Mouse (Mus musculus): ENCODE results near the gene Gsk3a. TPM values are rescaled to one million over a fixed set of nuclear protein-coding genes. Genes with fewer than 3 reads are reported as not detected.

Gene Gsk3a
- polyA plus RNA-seq, 1 experiment from 2014 or later, result 6.8 TPM

DNA sequence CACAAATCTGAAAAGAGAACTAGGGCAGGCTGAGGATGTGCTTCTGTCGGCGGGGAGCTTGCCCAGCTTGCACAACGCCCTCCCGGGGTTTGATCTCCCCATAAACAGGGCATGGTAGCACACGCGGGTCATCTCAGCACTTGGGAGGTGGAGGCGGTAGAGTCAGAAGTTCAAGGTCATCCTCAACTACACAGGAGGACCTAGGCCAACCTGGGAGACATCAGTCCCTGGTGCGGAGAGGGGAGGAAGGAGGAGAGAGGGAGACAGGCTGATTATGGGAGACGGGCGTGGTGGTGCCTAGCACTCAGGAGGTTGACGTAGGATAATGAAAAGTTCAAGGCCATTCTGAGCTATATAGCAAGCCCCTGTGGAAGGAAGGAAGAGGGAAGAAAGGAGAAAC, 46.8 kb downstream of the Gsk3a start:
- ATAC-seq (no peak), DNase-seq (ENCODE audit: low spot score) (no peak)
- no peak overlapping the region for H3K27ac ChIP-seq (ENCODE audit: low read length)
- no peaks in the 10 kb centered on the region for H3K9me3 ChIP-seq (ENCODE audit: low read length)
- TF ChIP-seq CTCF (IDR thresholded peaks at IDR 0.05) (no peak), EP300 (IDR thresholded peaks at IDR 0.05) (no peak)
- no peak overlapping the region for H3K4me3 ChIP-seq (ENCODE audit: low read depth, low read length)
- no peaks in the 10 kb centered on the region for H3K36me3 ChIP-seq (ENCODE audit: insufficient read depth, low read length)
- no peaks in the 10 kb centered on the region for H3K4me1 ChIP-seq (ENCODE audit: insufficient read depth, low read depth, low read length)
- H3K4me2 ChIP-seq (replicated peaks; ENCODE audit: low read depth, low read length), result no peak overlapping the region
- WGBS, result 82% methylated on average over 11 of the region's 11 CpGs
- H3K27me3 ChIP-seq (replicated peaks; ENCODE audit: insufficient read depth, low read length), result no peaks in the 10 kb centered on the region
- H3K9ac ChIP-seq (replicated peaks; ENCODE audit: low read depth), result no peak overlapping the region

- TF ChIP-seq EP300 (IDR thresholded peaks at IDR 0.05) (no peak), CTCF (IDR thresholded peaks at IDR 0.05) (peak; percentile 100)
- peaks cover 11% of the 10 kb centered on the region; the same call in 1 of the 2 replicates for H3K27me3 ChIP-seq (replicated peaks; ENCODE audit: insufficient read depth, low read length)
- peak; percentile 86 for DNase-seq (ENCODE audit: low spot score)
- H3K9ac ChIP-seq (replicated peaks; ENCODE audit: low read depth), result no peak overlapping the region
- no peak overlapping the region for H3K4me3 ChIP-seq (ENCODE audit: low read depth, low read length)
- H3K27ac ChIP-seq (ENCODE audit: low read length), result no peak overlapping the region
- no peaks in the 10 kb centered on the region for H3K36me3 ChIP-seq (ENCODE audit: insufficient read depth, low read length)
- peak; percentile 90 for ATAC-seq
- H3K4me2 ChIP-seq (replicated peaks; ENCODE audit: low read depth, low read length), result no peak overlapping the region
- no peaks in the 10 kb centered on the region for H3K4me1 ChIP-seq (ENCODE audit: insufficient read depth, low read depth, low read length)
- H3K9me3 ChIP-seq (ENCODE audit: low read length), result no peaks in the 10 kb centered on the region
- WGBS, result 21% methylated on average over 21 of the region's 21 CpGs
These were observed 49.7 kb downstream of the Gsk3a start for GRCm38 (mm10) chr7:25187662-25188650.

DNA sequence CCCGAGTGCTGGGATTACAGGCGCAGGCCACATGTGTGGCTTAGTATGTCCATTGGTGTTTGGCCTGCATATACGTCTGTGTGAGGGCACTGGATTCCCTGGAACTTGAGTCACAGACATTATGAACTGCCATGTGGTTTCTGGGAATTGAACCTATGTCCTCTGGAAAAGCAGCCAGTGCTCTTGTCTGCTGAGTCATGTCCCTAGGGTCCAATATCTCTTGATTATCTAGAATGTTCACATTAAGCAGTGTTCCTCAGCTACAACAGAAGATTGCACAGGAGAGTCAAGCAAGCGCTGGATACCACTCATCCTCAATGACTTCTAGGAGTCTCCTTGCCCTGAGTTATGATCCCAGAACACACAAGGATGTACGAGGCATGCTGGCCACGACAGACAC, 53.6 kb downstream of the Gsk3a start:
- H3K4me1 ChIP-seq (ENCODE audit: insufficient read depth, low read depth, low read length), result no peaks in the 10 kb centered on the region
- TF ChIP-seq EP300 (IDR thresholded peaks at IDR 0.05), result no peak
- no peak for TF ChIP-seq CTCF (IDR thresholded peaks at IDR 0.05)
- ATAC-seq (no peak), DNase-seq (ENCODE audit: low spot score) (no peak)
- no peaks in the 10 kb centered on the region for H3K36me3 ChIP-seq (ENCODE audit: insufficient read depth, low read length)
- H3K27me3 ChIP-seq (replicated peaks; ENCODE audit: insufficient read depth, low read length), result peaks cover 49% of the 10 kb centered on the region
- WGBS, result 71% methylated on average over 6 of the region's 6 CpGs
- no peak overlapping the region for H3K27ac ChIP-seq (ENCODE audit: low read length)
- H3K9ac ChIP-seq (replicated peaks; ENCODE audit: low read depth), result no peak overlapping the region
- H3K9me3 ChIP-seq (ENCODE audit: low read length), result no peaks in the 10 kb centered on the region
- no peak overlapping the region for H3K4me3 ChIP-seq (ENCODE audit: low read depth, low read length)
- no peak overlapping the region for H3K4me2 ChIP-seq (replicated peaks; ENCODE audit: low read depth, low read length)

- Histone ChIP-seq H3K27ac (ENCODE audit: low read length) (no peak overlapping the region), H3K4me3 (ENCODE audit: low read depth, low read length) (no peak overlapping the region), H3K4me1 (ENCODE audit: insufficient read depth, low read depth, low read length) (no peaks in the 10 kb centered on the region), H3K4me2 (replicated peaks; ENCODE audit: low read depth, low read length) (no peak overlapping the region), H3K27me3 (replicated peaks; ENCODE audit: insufficient read depth, low read length) (peaks cover 68% of the 10 kb centered on the region), H3K9ac (replicated peaks; ENCODE audit: low read depth) (no peak overlapping the region), H3K36me3 (ENCODE audit: insufficient read depth, low read length) (no peaks in the 10 kb centered on the region), H3K9me3 (ENCODE audit: low read length) (no peaks in the 10 kb centered on the region)
- TF ChIP-seq EP300 (IDR thresholded peaks at IDR 0.05) (no peak), CTCF (IDR thresholded peaks at IDR 0.05) (no peak)
- ATAC-seq (no peak), DNase-seq (ENCODE audit: low spot score) (no peak)
- WGBS, result 9% methylated on average over 21 of the region's 21 CpGs
These were observed 55.8 kb downstream of the Gsk3a start for GRCm38 (mm10) chr7:25181814-25182213.

GRCm38 (mm10) chr7:25181331-25181790, 56.3 kb downstream of the Gsk3a start:
- Histone ChIP-seq H3K36me3 (ENCODE audit: insufficient read depth, low read length) (no peaks in the 10 kb centered on the region), H3K4me3 (ENCODE audit: low read depth, low read length) (no peak overlapping the region), H3K27me3 (replicated peaks; ENCODE audit: insufficient read depth, low read length) (peaks cover 73% of the 10 kb centered on the region), H3K4me2 (replicated peaks; ENCODE audit: low read depth, low read length) (no peak overlapping the region), H3K4me1 (ENCODE audit: insufficient read depth, low read depth, low read length) (no peaks in the 10 kb centered on the region), H3K9ac (replicated peaks; ENCODE audit: low read depth) (no peak overlapping the region), H3K27ac (ENCODE audit: low read length) (no peak overlapping the region), H3K9me3 (ENCODE audit: low read length) (no peaks in the 10 kb centered on the region)
- peak; percentile 47 for DNase-seq (ENCODE audit: low spot score)
- WGBS, result under 1% methylated on average over 13 of the region's 15 CpGs
- TF ChIP-seq CTCF (IDR thresholded peaks at IDR 0.05) (peak; percentile 76), EP300 (IDR thresholded peaks at IDR 0.05) (no peak)
- ATAC-seq, result peak; percentile 22; the same call in 1 of the 2 replicates

- no peak for TF ChIP-seq CTCF (IDR thresholded peaks at IDR 0.05)
- no peak for TF ChIP-seq EP300 (IDR thresholded peaks at IDR 0.05)
- ATAC-seq (no peak), DNase-seq (ENCODE audit: low spot score) (no peak)
- H3K27me3 ChIP-seq (replicated peaks; ENCODE audit: insufficient read depth, low read length), result peaks cover 77% of the 10 kb centered on the region
- H3K36me3 ChIP-seq (ENCODE audit: insufficient read depth, low read length), result no peaks in the 10 kb centered on the region
- no peaks in the 10 kb centered on the region for H3K4me1 ChIP-seq (ENCODE audit: insufficient read depth, low read depth, low read length)
- no peak overlapping the region for H3K9ac ChIP-seq (replicated peaks; ENCODE audit: low read depth)
- no peaks in the 10 kb centered on the region for H3K9me3 ChIP-seq (ENCODE audit: low read length)
- no peak overlapping the region for H3K27ac ChIP-seq (ENCODE audit: low read length)
- no peak overlapping the region for H3K4me3 ChIP-seq (ENCODE audit: low read depth, low read length)
- 4% methylated on average over 6 of the region's 6 CpGs for WGBS
- no peak overlapping the region for H3K4me2 ChIP-seq (replicated peaks; ENCODE audit: low read depth, low read length)
These were observed 57.1 kb downstream of the Gsk3a start for GRCm38 (mm10) chr7:25180512-25180911.
